Mouse (Mus musculus) inflammation-experienced regulatory T-cells, adult 6 months (primary cell): ENCODE data around the gene Olfr851. TPM values are rescaled to one million over a fixed set of nuclear protein-coding genes. Genes with fewer than 3 reads are reported as not detected.

Experiments used
- ATAC-seq: one replicate; pipeline ENCODE4 v1.8.0; 2017
- polyA plus RNA-seq, 3 experiments: library from polyadenylated mRNA; unstranded; fragments of 100-300 nt; shearing (Covaris generic); gene quantifications; one replicate each; pipeline ENCODE4 v1.2.1; 2017

Olfr851 gene
- not detected for polyA plus RNA-seq

GRCm38 (mm10) chr9:19492995-19493394, at the start of gene Olfr851:
Gene Olfr851 (plus strand): TSS chr9:19493295.
- no peak for ATAC-seq

GRCm38 (mm10) chr9:19478148-19478547, 14.9 kb upstream of the Olfr851 start, which contains the start of gene Olfr850:
Gene Olfr850 (minus strand): TSS chr9:19478248.
- no peak for ATAC-seq

DNA sequence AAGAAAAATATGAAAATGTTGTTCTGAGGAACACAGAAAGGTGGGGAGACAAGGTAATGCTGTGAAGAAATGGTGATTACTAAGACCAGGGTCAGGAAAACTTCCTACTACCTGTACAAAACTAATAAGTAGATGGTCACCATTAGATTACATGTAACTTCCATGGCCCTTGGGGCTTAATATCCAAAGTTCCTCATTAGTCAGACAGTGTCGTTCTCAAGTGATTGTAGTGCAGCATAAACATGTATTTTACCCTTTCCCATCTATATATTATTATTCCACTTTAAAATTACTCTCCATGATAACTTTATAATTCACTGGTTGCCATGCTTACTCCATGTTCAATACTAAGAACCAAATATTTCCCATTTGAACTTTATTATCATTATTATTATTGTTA, 47.9 kb downstream of the Olfr851 start, which contains the start of gene Olfr853:
Gene Olfr853 (minus strand): TSS at position 101 of the 400 bp plus-strand sequence.
- no peak for ATAC-seq

Other genes with a start within 250 kb of the Olfr851 start
- not detected for gene Olfr843, start 241.3 kb upstream of the Olfr851 start, polyA plus RNA-seq
- not detected for gene Olfr844, start 176.9 kb upstream of the Olfr851 start, polyA plus RNA-seq
- gene Olfr845, start 156.8 kb upstream of the Olfr851 start, polyA plus RNA-seq: not detected
- not detected for gene Olfr846, start 129.3 kb upstream of the Olfr851 start, polyA plus RNA-seq
- not detected for gene Olfr847, start 114.6 kb upstream of the Olfr851 start, polyA plus RNA-seq
- gene Olfr849, start 53.0 kb upstream of the Olfr851 start, polyA plus RNA-seq: not detected
- not detected for gene Olfr850, start 15.0 kb upstream of the Olfr851 start, polyA plus RNA-seq
- not detected for gene Olfr853, start 47.8 kb downstream of the Olfr851 start, polyA plus RNA-seq
- gene Olfr854, start 74.1 kb downstream of the Olfr851 start, polyA plus RNA-seq: not detected
- gene Olfr855, start 89.3 kb downstream of the Olfr851 start, polyA plus RNA-seq: not detected
- gene Zfp317, start 128.8 kb downstream of the Olfr851 start, polyA plus RNA-seq: 10 to 100 TPM; 31.0 to 39.7 (median 36.9) TPM
- gene Olfr857, start 216.1 kb downstream of the Olfr851 start, polyA plus RNA-seq: not detected